Mouse (Mus musculus): Measurements from ENCODE around the gene Snx25.
A peak's percentile ranks its signal among the peaks of the same experiment; 100 is the strongest.

Snx25 gene

GRCm38 (mm10) chr8:46152064-46153031, at the start of gene Snx25:
Gene Snx25 (minus strand): TSS chr8:46152159.
- DNase-seq (ENCODE audit: low read depth) = peak; percentile 90

- no peak for DNase-seq (ENCODE audit: low read depth)
Observed at GRCm38 (mm10) chr8:46197673-46198072, 45.7 kb upstream of the Snx25 start.

GRCm38 (mm10) chr8:46196877-46197276, 44.9 kb upstream of the Snx25 start:
- DNase-seq (ENCODE audit: low read depth) = peak; percentile 21

- no peak for DNase-seq (ENCODE audit: low read depth)
Observed at GRCm38 (mm10) chr8:46193100-46193499, 41.1 kb upstream of the Snx25 start.

GRCm38 (mm10) chr8:46185361-46185760, 33.4 kb upstream of the Snx25 start:
- peak; percentile 88 for DNase-seq (ENCODE audit: low read depth)

GRCm38 (mm10) chr8:46180136-46180535, 28.2 kb upstream of the Snx25 start:
- no peak for DNase-seq (ENCODE audit: low read depth)

- no peak for DNase-seq (ENCODE audit: low read depth)
Observed at GRCm38 (mm10) chr8:46173651-46174050, 21.7 kb upstream of the Snx25 start.

- DNase-seq (ENCODE audit: low read depth) = no peak
Observed at GRCm38 (mm10) chr8:46163870-46164190, 11.9 kb upstream of the Snx25 start.

- peak; percentile 97 for DNase-seq (ENCODE audit: low read depth)
Observed at GRCm38 (mm10) chr8:46162953-46163869, 11.3 kb upstream of the Snx25 start.

GRCm38 (mm10) chr8:46153042-46153441, 1.1 kb upstream of the Snx25 start:
- no peak for DNase-seq (ENCODE audit: low read depth)

- DNase-seq (ENCODE audit: low read depth) = peak; percentile 63
Observed at GRCm38 (mm10) chr8:46151202-46152062, 527 bp downstream of the Snx25 start, which contains the start of gene Cfap97. Gene Cfap97 (plus strand): TSS chr8:46151771.

GRCm38 (mm10) chr8:46149782-46150181, 2.2 kb downstream of the Snx25 start:
- DNase-seq (ENCODE audit: low read depth) = peak; percentile 54

GRCm38 (mm10) chr8:46149306-46149705, 2.7 kb downstream of the Snx25 start:
- peak; percentile 74 for DNase-seq (ENCODE audit: low read depth)

GRCm38 (mm10) chr8:46146173-46146572, 5.8 kb downstream of the Snx25 start:
- DNase-seq (ENCODE audit: low read depth) = no peak

- peak; percentile 46 for DNase-seq (ENCODE audit: low read depth)
Observed at GRCm38 (mm10) chr8:46143924-46144323, 8.0 kb downstream of the Snx25 start.

GRCm38 (mm10) chr8:46143470-46143869, 8.5 kb downstream of the Snx25 start:
- no peak for DNase-seq (ENCODE audit: low read depth)

- no peak for DNase-seq (ENCODE audit: low read depth)
Observed at GRCm38 (mm10) chr8:46142498-46143081, 9.4 kb downstream of the Snx25 start.

GRCm38 (mm10) chr8:46141688-46142087, 10.3 kb downstream of the Snx25 start:
- no peak for DNase-seq (ENCODE audit: low read depth)

GRCm38 (mm10) chr8:46140376-46141120, 11.4 kb downstream of the Snx25 start:
- peak; percentile 76 for DNase-seq (ENCODE audit: low read depth)

GRCm38 (mm10) chr8:46137843-46138596, 13.9 kb downstream of the Snx25 start:
- DNase-seq (ENCODE audit: low read depth) = peak; percentile 53

Measured in NIH3T3 (cell line).